Mouse (Mus musculus): ENCODE measurements around the gene Olfr1020. TPM values are rescaled to one million over a fixed set of nuclear protein-coding genes. Genes with fewer than 3 reads are reported as not detected.

The Olfr1020 gene
- polyA plus RNA-seq (2014; fragmentation: Illumina TruSeq; extraction: RNeasy Lipid Tissue Mini Kit (QIAGEN cat#74804); ENCODE audit: insufficient read depth, low read depth, low replicate concordance), result not detected

DNA sequence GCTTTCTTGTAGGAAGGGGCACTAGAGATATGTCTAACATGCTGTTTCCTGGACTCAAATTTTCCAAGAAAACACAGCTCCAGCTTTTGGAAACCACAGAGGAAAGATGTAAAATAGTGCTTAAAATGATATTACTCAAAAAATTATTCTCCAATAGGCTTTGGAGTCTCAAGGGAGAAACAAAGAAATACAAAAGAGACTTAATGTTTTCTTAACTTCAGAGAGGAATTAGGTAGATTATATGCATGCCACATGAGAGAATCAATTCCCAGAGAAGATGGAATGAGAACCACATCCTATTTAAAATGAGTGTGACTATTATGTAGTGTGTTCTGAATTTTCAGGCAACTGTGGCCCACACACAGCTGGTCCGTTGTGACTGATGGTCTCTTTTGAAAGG, at the start of gene Olfr1020:
Olfr1020 (plus strand) TSS at position 301 of the 400 bp plus-strand sequence.

DNA sequence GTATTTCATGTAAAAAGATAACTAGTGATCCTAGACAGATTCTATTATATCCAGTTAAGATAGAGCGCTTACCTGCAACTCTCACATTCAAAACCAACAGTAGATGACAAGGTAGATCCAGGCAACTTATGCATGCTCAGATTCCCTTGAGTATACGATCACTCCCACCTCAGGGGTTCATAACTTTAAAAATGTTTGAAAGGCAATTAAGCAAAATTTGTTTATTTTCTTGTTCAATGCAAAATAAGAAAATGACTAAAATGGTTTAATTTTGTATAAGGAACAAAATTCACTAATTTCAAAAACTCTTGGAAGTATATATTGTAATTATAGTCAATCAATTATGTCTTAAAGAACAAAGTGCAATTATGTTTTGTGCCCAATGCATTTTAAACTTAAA, 44.4 kb upstream of the Olfr1020 start, which contains the start of gene Olfr1016:
Olfr1016 (minus strand) TSS at position 101 of the 400 bp plus-strand sequence.

DNA sequence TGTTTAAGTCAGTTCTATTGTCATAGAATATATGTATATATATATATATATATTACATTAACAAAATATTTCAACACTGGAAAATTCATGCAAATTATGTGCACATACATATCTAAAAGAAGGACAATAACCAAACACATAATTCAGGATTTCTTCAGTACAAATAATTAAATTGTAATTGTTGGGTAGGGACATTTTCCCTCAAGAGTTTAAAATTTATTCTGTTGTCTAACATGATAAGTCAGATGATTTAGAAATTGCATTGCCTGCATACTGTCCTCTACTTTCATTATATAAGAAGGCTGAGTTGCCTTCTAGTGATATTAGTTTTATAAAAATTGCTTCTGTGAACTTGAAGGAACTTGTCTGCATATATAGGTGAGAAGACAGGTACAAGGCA, 28.7 kb upstream of the Olfr1020 start, which contains the start of gene Olfr1018:
Olfr1018 (plus strand) TSS at position 301 of the 400 bp plus-strand sequence.

DNA sequence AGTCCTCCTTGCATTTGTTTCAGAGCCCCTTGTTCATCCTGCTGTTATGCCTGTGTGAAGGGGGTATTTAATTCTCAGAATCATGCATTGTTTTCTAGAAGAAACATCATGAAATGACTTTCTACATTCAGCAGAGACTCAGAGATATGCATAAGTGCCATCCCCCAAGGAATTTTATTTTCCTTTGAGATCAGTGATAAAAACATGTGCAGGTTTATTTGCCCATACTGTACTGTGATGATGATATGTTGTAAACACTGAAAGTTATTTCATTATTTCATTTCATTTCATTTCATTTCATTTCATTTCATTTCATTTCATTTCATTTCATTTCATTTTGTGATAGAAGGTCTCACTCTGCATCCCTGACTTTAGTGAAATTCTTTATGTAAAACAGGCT, 1.4 kb upstream of the Olfr1020 start, which contains the start of gene Olfr1019:
Olfr1019 (minus strand) TSS at position 101 of the 400 bp plus-strand sequence.

DNA sequence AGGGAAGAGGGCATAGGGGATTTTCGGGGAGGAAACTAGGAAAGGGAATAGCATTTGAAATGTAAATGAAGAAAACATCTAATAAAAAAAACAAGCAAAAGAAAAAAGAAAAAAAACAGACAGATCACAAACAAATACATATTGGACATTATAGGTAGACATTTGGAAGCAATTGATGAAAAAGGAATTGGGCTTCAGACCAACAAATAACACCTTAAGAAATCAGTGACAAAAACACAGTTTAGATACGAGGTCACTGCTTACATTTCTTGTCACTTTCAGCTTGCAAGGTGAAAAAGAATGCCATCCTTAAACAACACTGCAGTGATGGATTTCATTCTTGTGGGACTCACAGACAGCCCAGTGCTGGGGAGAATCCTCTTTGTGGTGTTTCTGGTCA, 21.5 kb downstream of the Olfr1020 start, which contains the start of gene Olfr1022:
Olfr1022 (plus strand) TSS at position 301 of the 400 bp plus-strand sequence.

DNA sequence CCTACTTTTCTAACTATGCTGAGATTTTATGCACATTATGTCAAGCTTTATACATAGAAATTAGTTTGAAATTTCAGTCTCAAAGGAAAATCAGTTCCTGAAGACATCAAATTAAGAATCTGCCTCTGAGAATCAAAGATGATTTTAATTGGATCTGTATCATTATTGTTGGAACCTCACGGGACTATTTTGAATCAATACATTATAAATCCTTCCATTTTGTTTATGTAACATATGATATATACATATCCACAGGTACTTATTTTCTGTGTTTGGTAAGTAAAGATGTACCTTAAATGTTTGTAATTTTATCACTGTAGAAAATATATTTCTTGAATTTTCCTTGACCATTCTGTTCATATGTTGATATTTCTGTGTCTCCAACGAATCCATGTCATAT, 38.5 kb downstream of the Olfr1020 start, which contains the start of gene Olfr1023:
Olfr1023 (plus strand) TSS at position 301 of the 400 bp plus-strand sequence.

Other genes with a start within 250 kb of the Olfr1020 start
- not detected for gene Olfr1000, start 235.1 kb upstream of the Olfr1020 start, polyA plus RNA-seq (2014; fragmentation: Illumina TruSeq; extraction: RNeasy Lipid Tissue Mini Kit (QIAGEN cat#74804); ENCODE audit: insufficient read depth, low read depth, low replicate concordance)
- gene Olfr1002, start 196.3 kb upstream of the Olfr1020 start, polyA plus RNA-seq (2014; fragmentation: Illumina TruSeq; extraction: RNeasy Lipid Tissue Mini Kit (QIAGEN cat#74804); ENCODE audit: insufficient read depth, low read depth, low replicate concordance), result not detected
- not detected for gene Olfr154, start 182.6 kb upstream of the Olfr1020 start, polyA plus RNA-seq (2014; fragmentation: Illumina TruSeq; extraction: RNeasy Lipid Tissue Mini Kit (QIAGEN cat#74804); ENCODE audit: insufficient read depth, low read depth, low replicate concordance)
- gene Olfr1006, start 168.3 kb upstream of the Olfr1020 start, polyA plus RNA-seq (2014; fragmentation: Illumina TruSeq; extraction: RNeasy Lipid Tissue Mini Kit (QIAGEN cat#74804); ENCODE audit: insufficient read depth, low read depth, low replicate concordance), result not detected
- gene Olfr1008, start 157.6 kb upstream of the Olfr1020 start, polyA plus RNA-seq (2014; fragmentation: Illumina TruSeq; extraction: RNeasy Lipid Tissue Mini Kit (QIAGEN cat#74804); ENCODE audit: insufficient read depth, low read depth, low replicate concordance), result not detected
- gene Olfr1009, start 131.6 kb upstream of the Olfr1020 start, polyA plus RNA-seq (2014; fragmentation: Illumina TruSeq; extraction: RNeasy Lipid Tissue Mini Kit (QIAGEN cat#74804); ENCODE audit: insufficient read depth, low read depth, low replicate concordance), result not detected
- not detected for gene Olfr1012, start 84.3 kb upstream of the Olfr1020 start, polyA plus RNA-seq (2014; fragmentation: Illumina TruSeq; extraction: RNeasy Lipid Tissue Mini Kit (QIAGEN cat#74804); ENCODE audit: insufficient read depth, low read depth, low replicate concordance)
- not detected for gene Olfr1013, start 79.9 kb upstream of the Olfr1020 start, polyA plus RNA-seq (2014; fragmentation: Illumina TruSeq; extraction: RNeasy Lipid Tissue Mini Kit (QIAGEN cat#74804); ENCODE audit: insufficient read depth, low read depth, low replicate concordance)
- not detected for gene Olfr1014, start 74.3 kb upstream of the Olfr1020 start, polyA plus RNA-seq (2014; fragmentation: Illumina TruSeq; extraction: RNeasy Lipid Tissue Mini Kit (QIAGEN cat#74804); ENCODE audit: insufficient read depth, low read depth, low replicate concordance)
- not detected for gene Olfr1015, start 65.0 kb upstream of the Olfr1020 start, polyA plus RNA-seq (2014; fragmentation: Illumina TruSeq; extraction: RNeasy Lipid Tissue Mini Kit (QIAGEN cat#74804); ENCODE audit: insufficient read depth, low read depth, low replicate concordance)
- gene Olfr1016, start 44.5 kb upstream of the Olfr1020 start, polyA plus RNA-seq (2014; fragmentation: Illumina TruSeq; extraction: RNeasy Lipid Tissue Mini Kit (QIAGEN cat#74804); ENCODE audit: insufficient read depth, low read depth, low replicate concordance), result not detected
- not detected for gene Olfr1018, start 28.6 kb upstream of the Olfr1020 start, polyA plus RNA-seq (2014; fragmentation: Illumina TruSeq; extraction: RNeasy Lipid Tissue Mini Kit (QIAGEN cat#74804); ENCODE audit: insufficient read depth, low read depth, low replicate concordance)
- not detected for gene Olfr1019, start 1.5 kb upstream of the Olfr1020 start, polyA plus RNA-seq (2014; fragmentation: Illumina TruSeq; extraction: RNeasy Lipid Tissue Mini Kit (QIAGEN cat#74804); ENCODE audit: insufficient read depth, low read depth, low replicate concordance)
- gene Olfr1022, start 21.6 kb downstream of the Olfr1020 start, polyA plus RNA-seq (2014; fragmentation: Illumina TruSeq; extraction: RNeasy Lipid Tissue Mini Kit (QIAGEN cat#74804); ENCODE audit: insufficient read depth, low read depth, low replicate concordance), result not detected
- not detected for gene Olfr1023, start 38.6 kb downstream of the Olfr1020 start, polyA plus RNA-seq (2014; fragmentation: Illumina TruSeq; extraction: RNeasy Lipid Tissue Mini Kit (QIAGEN cat#74804); ENCODE audit: insufficient read depth, low read depth, low replicate concordance)
- gene Olfr1024, start 58.0 kb downstream of the Olfr1020 start, polyA plus RNA-seq (2014; fragmentation: Illumina TruSeq; extraction: RNeasy Lipid Tissue Mini Kit (QIAGEN cat#74804); ENCODE audit: insufficient read depth, low read depth, low replicate concordance), result not detected
- gene Olfr1025-ps1, start 68.2 kb downstream of the Olfr1020 start, polyA plus RNA-seq (2014; fragmentation: Illumina TruSeq; extraction: RNeasy Lipid Tissue Mini Kit (QIAGEN cat#74804); ENCODE audit: insufficient read depth, low read depth, low replicate concordance), result not detected
- gene Olfr1026, start 74.5 kb downstream of the Olfr1020 start, polyA plus RNA-seq (2014; fragmentation: Illumina TruSeq; extraction: RNeasy Lipid Tissue Mini Kit (QIAGEN cat#74804); ENCODE audit: insufficient read depth, low read depth, low replicate concordance), result not detected
- gene Olfr1028, start 103.4 kb downstream of the Olfr1020 start, polyA plus RNA-seq (2014; fragmentation: Illumina TruSeq; extraction: RNeasy Lipid Tissue Mini Kit (QIAGEN cat#74804); ENCODE audit: insufficient read depth, low read depth, low replicate concordance), result not detected
- not detected for gene Olfr1029, start 126.9 kb downstream of the Olfr1020 start, polyA plus RNA-seq (2014; fragmentation: Illumina TruSeq; extraction: RNeasy Lipid Tissue Mini Kit (QIAGEN cat#74804); ENCODE audit: insufficient read depth, low read depth, low replicate concordance)
- gene Olfr1030, start 132.2 kb downstream of the Olfr1020 start, polyA plus RNA-seq (2014; fragmentation: Illumina TruSeq; extraction: RNeasy Lipid Tissue Mini Kit (QIAGEN cat#74804); ENCODE audit: insufficient read depth, low read depth, low replicate concordance), result not detected
- gene Olfr1031, start 143.3 kb downstream of the Olfr1020 start, polyA plus RNA-seq (2014; fragmentation: Illumina TruSeq; extraction: RNeasy Lipid Tissue Mini Kit (QIAGEN cat#74804); ENCODE audit: insufficient read depth, low read depth, low replicate concordance), result not detected
- not detected for gene Olfr1032, start 158.5 kb downstream of the Olfr1020 start, polyA plus RNA-seq (2014; fragmentation: Illumina TruSeq; extraction: RNeasy Lipid Tissue Mini Kit (QIAGEN cat#74804); ENCODE audit: insufficient read depth, low read depth, low replicate concordance)
- 3.4 TPM for gene Olfr1033, start 173.6 kb downstream of the Olfr1020 start, polyA plus RNA-seq (2014; fragmentation: Illumina TruSeq; extraction: RNeasy Lipid Tissue Mini Kit (QIAGEN cat#74804); ENCODE audit: insufficient read depth, low read depth, low replicate concordance)
- gene Olfr1034, start 198.8 kb downstream of the Olfr1020 start, polyA plus RNA-seq (2014; fragmentation: Illumina TruSeq; extraction: RNeasy Lipid Tissue Mini Kit (QIAGEN cat#74804); ENCODE audit: insufficient read depth, low read depth, low replicate concordance), result 0.06 TPM
- not detected for gene Olfr1036, start 227.0 kb downstream of the Olfr1020 start, polyA plus RNA-seq (2014; fragmentation: Illumina TruSeq; extraction: RNeasy Lipid Tissue Mini Kit (QIAGEN cat#74804); ENCODE audit: insufficient read depth, low read depth, low replicate concordance)
- gene Olfr1037, start 240.4 kb downstream of the Olfr1020 start, polyA plus RNA-seq (2014; fragmentation: Illumina TruSeq; extraction: RNeasy Lipid Tissue Mini Kit (QIAGEN cat#74804); ENCODE audit: insufficient read depth, low read depth, low replicate concordance), result not detected

All from lung, adult 10 weeks (tissue).